Mouse (Mus musculus) limb, embryonic 14.5 days (tissue): ENCODE results near the gene Gcsam. TPM values are rescaled to one million over a fixed set of nuclear protein-coding genes. Genes with fewer than 3 reads are reported as not detected.
A peak's percentile ranks its signal among the peaks of the same experiment; 100 is the strongest.

Experiments used
- ATAC-seq: fragments of 200-750 bp; cut with Nextera tagmentation; 2 replicates; pipeline ENCODE4 v1.8.0; 2017; ENCODE audit warnings: low read depth, moderate number of reproducible peaks, moderate TSS enrichment; ENCODE audit not compliant: low FRiP score
- DNase-seq: peaks from one replicate; pipeline ENCODE4 v3.0.0-alpha.2; 2015; ENCODE audit warnings: low spot score
- H3K27ac ChIP-seq: fragments of 300-500 bp; sonication (generic); replicated peaks from 2 replicates; pipeline ENCODE4 v1.5.1; 2014; ENCODE audit warnings: low read depth, mild to moderate bottlenecking, low read length, moderate library complexity, mixed read lengths
- H3K27me3 ChIP-seq: fragments of 300-500 bp; sonication (generic); 2 replicates; pipeline ENCODE4 v1.6.1; 2014; ENCODE audit warnings: low read length, mixed read lengths; ENCODE audit not compliant: control insufficient read depth, insufficient read depth
- H3K36me3 ChIP-seq: fragments of 300-500 bp; sonication (generic); 2 replicates; pipeline ENCODE4 v1.6.1; 2014; ENCODE audit warnings: mild to moderate bottlenecking, low read length, moderate library complexity, mixed read lengths; ENCODE audit not compliant: control insufficient read depth, insufficient read depth
- H3K4me1 ChIP-seq: fragments of 300-500 bp; sonication (generic); 2 replicates; pipeline ENCODE4 v1.6.1; 2014; ENCODE audit warnings: antibody characterized with exemption, low read length, mixed read lengths; ENCODE audit not compliant: control insufficient read depth, insufficient read depth
- H3K4me2 ChIP-seq: fragments of 300-500 bp; sonication (generic); replicated peaks from 2 replicates; pipeline ENCODE4 v1.6.1; 2014; ENCODE audit warnings: low read depth, mild to moderate bottlenecking, low read length, moderate library complexity; ENCODE audit not compliant: severe bottlenecking
- H3K4me3 ChIP-seq: fragments of 300-500 bp; sonication (generic); replicated peaks from 2 replicates; pipeline ENCODE4 v1.5.1; 2014; ENCODE audit warnings: low read length
- H3K9ac ChIP-seq: fragments of 300-500 bp; sonication (generic); 2 replicates; pipeline ENCODE4 v1.6.1; 2014; ENCODE audit warnings: mild to moderate bottlenecking, low read depth, low read length, moderate library complexity; ENCODE audit not compliant: severe bottlenecking
- H3K9me3 ChIP-seq: fragments of 300-500 bp; sonication (generic); 2 replicates; pipeline ENCODE4 v1.6.1; 2016; ENCODE audit warnings: low read length; ENCODE audit not compliant: control insufficient read depth
- POLR2A ChIP-seq: fragments of 200-500 bp; IDR thresholded peaks from 2 replicates; pipeline ENCODE4 v1.8.0; 2012; ENCODE audit warnings: inconsistent platforms, mild to moderate bottlenecking, moderate library complexity, borderline replicate concordance; ENCODE audit not compliant: insufficient read depth, insufficient read length; ENCODE audit errors: extremely low read depth
- WGBS: fragments of 180-500 bp; shearing (Covaris S2); extraction: QIAGEN DNeasy Blood & Tissue Kit; methylation state at CpG from one replicate; pipeline ENCODE4 v1.1.7; 2014; 5-methylcytosine and 5-hydroxymethylcytosine counted together
- polyA plus RNA-seq, 2 experiments: library from polyadenylated mRNA; depleted of rRNA in 1 of 2; stranded (reverse) in 1 of 2; unstranded in 1 of 2; fragments of >200 nt; fragmentation: Nextera tagmentation in 1 of 2; extraction: Ambion mirVana in 1 of 2; gene quantifications; 2 replicates each; pipeline versions ENCODE4 v1.2.1 to v1.2.3; 2012 to 2014

Gene Gcsam
- polyA plus RNA-seq, 2 experiments, result 0.68 to 1.6 TPM

GRCm38 (mm10) chr16:45654465-45654864 is 44.3 kb downstream of the Gcsam start:
- H3K4me2 ChIP-seq, result peak overlapping the region; percentile 57; the same call in 1 of the 2 replicates
- ATAC-seq, result no peak
- peaks cover 8% of the 10 kb centered on the region; the same call in 1 of the 2 replicates for H3K27me3 ChIP-seq
- 0 out of 2 replicates have a peak overlapping the region, but pooled peaks have one; percentile 34 for H3K4me3 ChIP-seq
- no peak overlapping the region for H3K9ac ChIP-seq
- no peaks in the 10 kb centered on the region for H3K36me3 ChIP-seq
- H3K9me3 ChIP-seq, result no peaks in the 10 kb centered on the region
- no peak for DNase-seq
- TF ChIP-seq POLR2A, result no peak
- H3K27ac ChIP-seq, result no peak overlapping the region
- WGBS, result 73% methylated on average over 9 of the region's 9 CpGs
- H3K4me1 ChIP-seq, result peaks cover 3% of the 10 kb centered on the region; the same call in 1 of the 2 replicates

- ATAC-seq, result no peak
- 88% methylated on average over 12 of the region's 12 CpGs for WGBS
- H3K27me3 ChIP-seq, result peaks cover 8% of the 10 kb centered on the region; the same call in 1 of the 2 replicates
- H3K4me1 ChIP-seq, result peaks cover 3% of the 10 kb centered on the region; the same call in 1 of the 2 replicates
- no peak for TF ChIP-seq POLR2A
- no peak overlapping the region for H3K9ac ChIP-seq
- H3K36me3 ChIP-seq, result no peaks in the 10 kb centered on the region
- H3K9me3 ChIP-seq, result no peaks in the 10 kb centered on the region
- H3K4me3 ChIP-seq, result no peak overlapping the region
- no peak overlapping the region for H3K4me2 ChIP-seq
- DNase-seq, result no peak
- no peak overlapping the region for H3K27ac ChIP-seq
These were observed 47.5 kb downstream of the Gcsam start for GRCm38 (mm10) chr16:45657574-45658159.

GRCm38 (mm10) chr16:45658248-45658647 is 48.1 kb downstream of the Gcsam start:
- WGBS, result 90% methylated on average over 1 of the region's 1 CpGs
- H3K4me1 ChIP-seq, result peaks cover 3% of the 10 kb centered on the region; the same call in 1 of the 2 replicates
- no peak overlapping the region for H3K4me2 ChIP-seq
- H3K36me3 ChIP-seq, result no peaks in the 10 kb centered on the region
- H3K4me3 ChIP-seq, result no peak overlapping the region
- DNase-seq, result no peak
- H3K27ac ChIP-seq, result no peak overlapping the region
- no peaks in the 10 kb centered on the region for H3K9me3 ChIP-seq
- H3K9ac ChIP-seq, result no peak overlapping the region
- TF ChIP-seq POLR2A, result no peak
- H3K27me3 ChIP-seq, result peaks cover 8% of the 10 kb centered on the region; the same call in 1 of the 2 replicates
- ATAC-seq, result no peak

- H3K4me3 ChIP-seq, result no peak overlapping the region
- no peak for TF ChIP-seq POLR2A
- DNase-seq (no peak), ATAC-seq (no peak)
- H3K36me3 ChIP-seq, result no peaks in the 10 kb centered on the region
- no peaks in the 10 kb centered on the region for H3K27me3 ChIP-seq
- no peaks in the 10 kb centered on the region for H3K4me1 ChIP-seq
- H3K9me3 ChIP-seq, result no peaks in the 10 kb centered on the region
- no peak overlapping the region for H3K27ac ChIP-seq
- 90% methylated on average over 4 of the region's 4 CpGs for WGBS
- H3K9ac ChIP-seq, result no peak overlapping the region
- no peak overlapping the region for H3K4me2 ChIP-seq
These were observed 49.4 kb downstream of the Gcsam start for GRCm38 (mm10) chr16:45659596-45659995.

- H3K27me3 ChIP-seq, result no peaks in the 10 kb centered on the region
- no peak for TF ChIP-seq POLR2A
- no peak for ATAC-seq
These were observed 52.2 kb downstream of the Gcsam start for GRCm38 (mm10) chr16:45662381-45662780.

More at GRCm38 (mm10) chr16:45662381-45662780, 52.2 kb downstream of the Gcsam start:
- no peak overlapping the region for H3K4me3 ChIP-seq
- no peak overlapping the region for H3K27ac ChIP-seq
- no peaks in the 10 kb centered on the region for H3K36me3 ChIP-seq
- no peak overlapping the region for H3K9ac ChIP-seq
- no peaks in the 10 kb centered on the region for H3K4me1 ChIP-seq
- H3K9me3 ChIP-seq, result no peaks in the 10 kb centered on the region
- no peak overlapping the region for H3K4me2 ChIP-seq
- no peak for DNase-seq
